18 mouse cellular contexts compared by ENCODE assay signal in genomic region chr11:4268500-4268899, GRCm38 (mm10). TPM values are rescaled to one million over a fixed set of nuclear protein-coding genes. Genes with fewer than 3 reads are reported as not detected.
"Had no signal": no experiment of that assay in that cellular context is flagged by ENCODE, and none has a peak within 500 bp of the region (broad histone marks: within the 10 kb centered on the region; RNA-seq: fewer than 3 reads in every experiment).

No protein-coding gene starts in this region.

- H3K9me3 ChIP-seq: limb, embryonic 15.5 days; liver, embryonic 12.5 days; midbrain, embryonic 12.5 days had no signal

- DNase-seq: kidney, adult 8-10 months; kidney, postnatal 36 days; lung, embryonic 14.5 days; lung, postnatal 10 days; right cerebral cortex, postnatal 14 days; thymus, postnatal 36 days had no signal

- H3K27ac ChIP-seq: kidney, postnatal 0 days; limb, embryonic 15.5 days; liver, embryonic 12.5 days; macrophage; midbrain, embryonic 12.5 days; stomach, postnatal 0 days had no signal

- H3K4me3 ChIP-seq: limb, embryonic 15.5 days; liver, embryonic 12.5 days; midbrain, embryonic 12.5 days had no signal

- H3K4me2 ChIP-seq: limb, embryonic 15.5 days; liver, embryonic 12.5 days; lung, embryonic 14.5 days; midbrain, embryonic 12.5 days had no signal

- ATAC-seq: liver, embryonic 12.5 days; midbrain, embryonic 16.5 days had no signal

- H3K9ac ChIP-seq: limb, embryonic 15.5 days; liver, embryonic 12.5 days; lung, embryonic 14.5 days; midbrain, embryonic 12.5 days had no signal

- H3K36me3 ChIP-seq: limb, embryonic 15.5 days; liver, embryonic 12.5 days; midbrain, embryonic 12.5 days had no signal

RNA-seq across cellular contexts. Expression of gene Lif, which starts 11.1 kb away (rescaled TPM):
- polyA plus RNA-seq: liver, embryonic 12.5 days; liver, embryonic 16.5 days; midbrain, embryonic 12.5 days; neural tube, embryonic 14.5 days had no signal

RNA-seq across cellular contexts. Expression of gene Osm, which starts 32.3 kb away (rescaled TPM):
- total RNA-seq: layer of hippocampus, adult 18-20 months; layer of hippocampus, postnatal 10 days had no signal
- polyA plus RNA-seq: limb, embryonic 11.5 days; lung, embryonic 14.5 days; midbrain, embryonic 12.5 days had no signal
